Mouse (Mus musculus) MEL (cell line): ENCODE measurements around the gene Gm10188. TPM values are rescaled to one million over a fixed set of nuclear protein-coding genes. Genes with fewer than 3 reads are reported as not detected.

Experiments
- DNase-seq: peaks from one replicate; pipeline ENCODE4 v3.0.0; 2011; ENCODE audit warnings: low read depth, low spot score
- H3K27ac ChIP-seq: 2 replicates; pipeline ENCODE4 v1.5.1; 2012; ENCODE audit warnings: low read depth, mild to moderate bottlenecking, control low read depth, low read length, moderate library complexity; ENCODE audit not compliant: control insufficient read depth
- H3K27me3 ChIP-seq, 2 experiments: fragments of 150-350 bp in 1 of 2; sonication (generic) in 1 of 2; 2 replicates each; pipeline ENCODE4 v1.6.1; 2012; ENCODE audit warnings: low read length in 2 of 2, mild to moderate bottlenecking in 2 of 2, improper control_type of control experiment in 1 of 2, moderate library complexity in 1 of 2; ENCODE audit not compliant: insufficient read depth in 2 of 2, control insufficient read depth in 1 of 2
- H3K36me3 ChIP-seq, 2 experiments: 2 replicates each; pipeline ENCODE4 v1.6.1; 2012 to 2014; ENCODE audit warnings: low read length in 2 of 2, improper control_type of control experiment in 1 of 2, inconsistent platforms in 1 of 2, mild to moderate bottlenecking in 1 of 2; ENCODE audit not compliant: insufficient read depth in 2 of 2, control insufficient read depth in 1 of 2
- H3K4me1 ChIP-seq, 2 experiments: fragments of 150-350 bp in 1 of 2; sonication (generic) in 1 of 2; 2 replicates each; pipeline ENCODE4 v1.6.1; 2012; ENCODE audit warnings: low read length in 2 of 2, improper control_type of control experiment in 1 of 2, mild to moderate bottlenecking in 1 of 2; ENCODE audit not compliant: insufficient read depth in 2 of 2, control insufficient read depth in 1 of 2
- H3K4me3 ChIP-seq, 2 experiments: fragments of 150-350 bp in 1 of 2; sonication (generic) in 1 of 2; 2 replicates each; pipeline ENCODE4 v1.5.1; 2012; ENCODE audit warnings: low read depth in 2 of 2, low read length in 2 of 2, mild to moderate bottlenecking in 2 of 2, moderate library complexity in 2 of 2, control low read depth in 1 of 2, improper control_type of control experiment in 1 of 2; ENCODE audit not compliant: control insufficient read depth in 1 of 2, insufficient read depth in 1 of 2
- H3K79me2 ChIP-seq: 2 replicates; pipeline ENCODE4 v1.6.1; 2012; ENCODE audit warnings: mild to moderate bottlenecking, low read length, moderate library complexity; ENCODE audit not compliant: control insufficient read depth, poor library complexity, insufficient read depth
- H3K9ac ChIP-seq: 2 replicates; pipeline ENCODE4 v1.6.1; 2012; ENCODE audit warnings: low read depth, mild to moderate bottlenecking, control low read depth, low read length, moderate library complexity; ENCODE audit not compliant: control insufficient read depth, poor library complexity, severe bottlenecking
- H3K9me3 ChIP-seq: fragments of 150-350 bp; sonication (generic); replicated peaks from 2 replicates; pipeline ENCODE4 v1.6.1; 2012; ENCODE audit warnings: mild to moderate bottlenecking, low read length, improper control_type of control experiment, moderate library complexity; ENCODE audit not compliant: insufficient read depth
- CHD1 ChIP-seq: IDR thresholded peaks from 2 replicates; pipeline ENCODE4 v1.6.1; 2012; ENCODE audit warnings: low read depth, mild to moderate bottlenecking, inconsistent platforms, low read length, improper control_type of control experiment
- CTCF ChIP-seq, 3 experiments: IDR thresholded peaks in 2 of 3; conservative IDR thresholded peaks in 1 of 3; 2 replicates each; pipeline ENCODE4 v1.5.1; 2011 to 2012; ENCODE audit warnings: low read length in 3 of 3, low read depth in 2 of 3, mild to moderate bottlenecking in 2 of 3, improper control_type of control experiment in 1 of 3, inconsistent platforms in 1 of 3, mixed read lengths in 1 of 3, moderate library complexity in 1 of 3; ENCODE audit not compliant: control insufficient read depth in 1 of 3, insufficient read depth in 1 of 3, poor library complexity in 1 of 3, severe bottlenecking in 1 of 3
- E2F4 ChIP-seq: IDR thresholded peaks from 2 replicates; pipeline ENCODE4 v1.6.1; 2011; ENCODE audit warnings: low read depth, low read length, improper control_type of control experiment, borderline replicate concordance
- ELF1 ChIP-seq: IDR thresholded peaks from 2 replicates; pipeline ENCODE4 v1.6.1; 2014; ENCODE audit warnings: low read depth, mild to moderate bottlenecking, inconsistent platforms, low read length, improper control_type of control experiment, moderate library complexity
- EP300 ChIP-seq, 2 experiments: IDR thresholded peaks; 2 replicates each; pipeline ENCODE4 v1.6.1; 2011; ENCODE audit warnings: improper control_type of control experiment in 2 of 2, low read length in 2 of 2, low read depth in 1 of 2, mild to moderate bottlenecking in 1 of 2
- HCFC1 ChIP-seq: IDR thresholded peaks from 2 replicates; pipeline ENCODE4 v1.6.1; 2012; ENCODE audit warnings: low read depth, mild to moderate bottlenecking, inconsistent platforms, low read length, improper control_type of control experiment, moderate library complexity
- MAX ChIP-seq: IDR thresholded peaks from 2 replicates; pipeline ENCODE4 v1.6.1; 2011; ENCODE audit warnings: low read length, improper control_type of control experiment
- MXI1 ChIP-seq: IDR thresholded peaks from 2 replicates; pipeline ENCODE4 v1.6.1; 2011; ENCODE audit warnings: mild to moderate bottlenecking, low read depth, low read length, improper control_type of control experiment
- MYC ChIP-seq: IDR thresholded peaks from 2 replicates; pipeline ENCODE4 v1.6.1; 2011; ENCODE audit warnings: low read depth, mild to moderate bottlenecking, low read length, improper control_type of control experiment, moderate library complexity
- NELFE ChIP-seq: IDR thresholded peaks from 2 replicates; pipeline ENCODE4 v1.6.1; 2011; ENCODE audit warnings: low read depth, low read length, improper control_type of control experiment
- RAD21 ChIP-seq: IDR thresholded peaks from 2 replicates; pipeline ENCODE4 v1.6.1; 2011; ENCODE audit warnings: mild to moderate bottlenecking, low read depth, low read length, improper control_type of control experiment
- SIN3A ChIP-seq: IDR thresholded peaks from 2 replicates; pipeline ENCODE4 v1.6.1; 2012; ENCODE audit warnings: low read length, improper control_type of control experiment, inconsistent platforms
- SMC3 ChIP-seq: IDR thresholded peaks from 2 replicates; pipeline ENCODE4 v1.6.1; 2011; ENCODE audit warnings: low read depth, low read length, improper control_type of control experiment
- TAL1 ChIP-seq: IDR thresholded peaks from 2 replicates; pipeline ENCODE4 v1.6.1; 2012; ENCODE audit warnings: mild to moderate bottlenecking, inconsistent platforms, low read length, moderate library complexity, mixed read lengths
- TBP ChIP-seq: IDR thresholded peaks from 2 replicates; pipeline ENCODE4 v1.8.0; 2011; ENCODE audit warnings: low read depth, low read length, improper control_type of control experiment
- USF2 ChIP-seq, 2 experiments: IDR thresholded peaks; 2 replicates each; pipeline ENCODE4 v1.6.1; 2011 to 2012; ENCODE audit warnings: improper control_type of control experiment in 2 of 2, low read length in 2 of 2, borderline replicate concordance in 1 of 2, inconsistent platforms in 1 of 2, low read depth in 1 of 2, mild to moderate bottlenecking in 1 of 2; ENCODE audit not compliant: insufficient read depth in 1 of 2
- polyA plus RNA-seq, 2 experiments: library from polyadenylated mRNA; stranded (reverse) in 1 of 2; unstranded in 1 of 2; fragments of >175 nt in 1 of 2; fragments of >200 nt in 1 of 2; gene quantifications; 2 replicates each; pipeline versions ENCODE4 v1.2.1 to v1.2.4; 2012; ENCODE audit warnings: low replicate concordance in 2 of 2, low read depth in 1 of 2; ENCODE audit not compliant: insufficient read length in 2 of 2, insufficient read depth in 1 of 2, missing spikeins in 1 of 2
- total RNA-seq: library from RNA; depleted of rRNA; stranded (reverse); fragments of 300-350 nt; gene quantifications from 2 replicates; pipeline ENCODE4 v1.2.3, GENCODE M21; 2012

Gm10188 gene
- total and polyA plus RNA-seq, 3 experiments, result not detected

- Histone ChIP-seq H3K4me1 (no peaks in the 10 kb centered on the region), H3K4me3 (no peak overlapping the region), H3K36me3 (no peaks in the 10 kb centered on the region), H3K79me2 (no peaks in the 10 kb centered on the region), H3K9me3 (no peaks in the 10 kb centered on the region)
- no peak for DNase-seq
- TF ChIP-seq RAD21 (no peak), TAL1 (no peak), TBP (no peak), ELF1 (no peak), CTCF (IDR thresholded peaks at IDR 0.05 in 2 of 3, conservative IDR thresholded peaks at IDR 0.05 in 1 of 3; ENCODE audit: control insufficient read depth in 1 of 3, insufficient read depth in 1 of 3, low read depth in 2 of 3, low read length in 3 of 3, poor library complexity in 1 of 3, severe bottlenecking in 1 of 3) (no peak), USF2 (IDR thresholded peaks at IDR 0.05; ENCODE audit: borderline replicate concordance in 1 of 2, insufficient read depth in 1 of 2, low read depth in 1 of 2, low read length in 2 of 2) (no peak)
- TF ChIP-seq, all 39 proteins: peak for 0
- peaks cover 6 to 13% of the 10 kb centered on the region in 2 experiments for H3K27me3 ChIP-seq
- H3K27ac ChIP-seq, result no peak overlapping the region
- H3K9ac ChIP-seq, result no peak overlapping the region
Observed at GRCm38 (mm10) chr1:132231470-132232274, 2.1 kb upstream of the Gm10188 start.

GRCm38 (mm10) chr1:132226297-132227080 lies 3.1 kb downstream of the Gm10188 start:
- peaks cover 1 to 6% of the 10 kb centered on the region in 2 experiments; a peak in 3 of 4 replicates for H3K27me3 ChIP-seq
- no peaks in the 10 kb centered on the region for H3K36me3 ChIP-seq
- no peaks in the 10 kb centered on the region for H3K79me2 ChIP-seq
- no peaks in the 10 kb centered on the region for H3K4me1 ChIP-seq
- TF ChIP-seq MYC (no peak), NELFE (no peak), SMC3 (no peak), E2F4 (no peak), SIN3A (no peak), EP300 (IDR thresholded peaks at IDR 0.05; ENCODE audit: low read depth in 1 of 2, low read length in 2 of 2) (no peak), MAX (no peak), HCFC1 (no peak), MXI1 (no peak), CHD1 (no peak)
- no peak for DNase-seq
- H3K27ac ChIP-seq, result no peak overlapping the region
- no peaks in the 10 kb centered on the region for H3K9me3 ChIP-seq
- no peak overlapping the region for H3K4me3 ChIP-seq
- no peak overlapping the region for H3K9ac ChIP-seq
